Mouse (Mus musculus) liver, postnatal 0 days (tissue): ENCODE measurements around the gene Elovl6.

ENCODE experiments used
- CTCF ChIP-seq: sonication (generic); IDR thresholded peaks from 2 replicates; pipeline ENCODE4 v1.5.1; 2016; ENCODE audit warnings: antibody characterized with exemption, low read depth
- EP300 ChIP-seq: IDR thresholded peaks from 2 replicates; pipeline ENCODE4 v1.6.1; 2016; ENCODE audit warnings: antibody characterized with exemption, low read depth, mild to moderate bottlenecking

DNA sequence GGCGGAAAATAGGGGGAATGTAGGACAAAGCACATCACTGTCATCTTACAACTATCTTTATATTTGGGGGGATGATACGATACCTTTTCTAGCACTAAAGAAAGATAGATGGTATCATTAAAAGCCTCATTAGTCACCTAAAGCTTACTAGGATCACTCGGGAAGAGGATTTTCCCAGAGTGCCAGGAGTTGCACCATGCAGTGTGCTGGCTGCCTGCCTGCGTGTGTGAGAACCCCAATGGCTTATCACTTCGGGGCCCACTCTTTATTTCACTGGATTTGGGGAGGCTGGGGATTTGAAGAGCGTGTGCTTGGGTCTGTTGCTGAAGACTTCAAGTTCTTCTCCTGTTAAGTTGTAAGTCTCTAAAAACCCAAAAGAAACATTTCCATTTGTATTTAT, 73.8 kb downstream of the Elovl6 start:
- TF ChIP-seq EP300 = no peak
- TF ChIP-seq CTCF = no peak
